Mouse (Mus musculus): ENCODE measurements around the gene Rbm12. TPM values are rescaled to one million over a fixed set of nuclear protein-coding genes. Genes with fewer than 3 reads are reported as not detected.

Rbm12 gene
- total and polyA plus RNA-seq, 3 experiments: 11.4 to 12.0 (median 11.4) TPM

GRCm38 (mm10) chr2:156087391-156088110 lies 24.2 kb downstream of the Rbm12 start:
- no peak for DNase-seq
- no peak overlapping the region for H3K27ac ChIP-seq
- peaks cover 4% of the 10 kb centered on the region for H3K36me3 ChIP-seq (ENCODE audit: control insufficient read depth, insufficient read depth, low read length)
- H3K27me3 ChIP-seq (ENCODE audit: control insufficient read depth, insufficient read depth, low read length): no peaks in the 10 kb centered on the region
- H3K9ac ChIP-seq (ENCODE audit: low read depth, low read length): no peak overlapping the region
- intact Hi-C loops (cut with DNase I): no loop called here
- H3K79me2 ChIP-seq (replicated peaks; ENCODE audit: control insufficient read depth, insufficient read depth, low read length): peaks cover 4% of the 10 kb centered on the region
- H3K4me1 ChIP-seq (ENCODE audit: control insufficient read depth, insufficient read depth, low read length): peaks cover 1% of the 10 kb centered on the region
- no peak overlapping the region for H3K4me3 ChIP-seq
- 84% methylated on average over 7 of the region's 7 CpGs for WGBS
- TF ChIP-seq CTCF (IDR thresholded peaks at IDR 0.05) (no peak), POLR2A (IDR thresholded peaks at IDR 0.05; ENCODE audit: insufficient read depth, low read depth, low read length) (no peak)

DNA sequence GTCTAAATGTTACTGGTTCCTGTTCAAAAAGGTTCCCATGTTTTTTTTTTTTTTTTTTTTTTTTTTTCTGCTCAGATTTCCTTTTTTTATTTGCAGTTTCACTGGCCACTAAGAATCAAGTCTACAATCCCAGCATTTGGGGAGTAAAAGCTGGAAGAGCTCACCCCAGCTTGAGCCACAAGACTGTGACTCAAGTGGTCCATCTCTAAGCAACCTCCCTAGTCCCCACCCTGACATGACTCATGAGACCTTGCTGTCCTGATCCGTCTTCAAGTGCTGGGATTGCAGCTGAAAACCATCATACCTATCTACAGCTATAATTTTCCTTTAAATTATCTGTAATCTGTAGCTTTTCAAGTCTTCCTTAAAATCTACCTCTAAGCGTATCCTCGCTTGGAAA lies 27.2 kb downstream of the Rbm12 start:
- intact Hi-C loops (cut with DNase I): no loop called here
- H3K27me3 ChIP-seq (ENCODE audit: control insufficient read depth, insufficient read depth, low read length): no peaks in the 10 kb centered on the region
- no peak overlapping the region for H3K9ac ChIP-seq (ENCODE audit: low read depth, low read length)
- TF ChIP-seq POLR2A (IDR thresholded peaks at IDR 0.05; ENCODE audit: insufficient read depth, low read depth, low read length) (no peak), CTCF (IDR thresholded peaks at IDR 0.05) (no peak), EP300 (IDR thresholded peaks at IDR 0.05; ENCODE audit: insufficient read depth, low read depth, low read length) (no peak)
- no peak overlapping the region for H3K4me3 ChIP-seq
- 91% methylated on average over 3 of the region's 3 CpGs for WGBS
- DNase-seq: no peak
- H3K36me3 ChIP-seq (ENCODE audit: control insufficient read depth, insufficient read depth, low read length): no peaks in the 10 kb centered on the region; the same call in 1 of the 2 replicates
- H3K27ac ChIP-seq: no peak overlapping the region
- no peaks in the 10 kb centered on the region; the same call in 1 of the 2 replicates for H3K4me1 ChIP-seq (ENCODE audit: control insufficient read depth, insufficient read depth, low read length)
- H3K79me2 ChIP-seq (replicated peaks; ENCODE audit: control insufficient read depth, insufficient read depth, low read length): peaks cover 4% of the 10 kb centered on the region

DNA sequence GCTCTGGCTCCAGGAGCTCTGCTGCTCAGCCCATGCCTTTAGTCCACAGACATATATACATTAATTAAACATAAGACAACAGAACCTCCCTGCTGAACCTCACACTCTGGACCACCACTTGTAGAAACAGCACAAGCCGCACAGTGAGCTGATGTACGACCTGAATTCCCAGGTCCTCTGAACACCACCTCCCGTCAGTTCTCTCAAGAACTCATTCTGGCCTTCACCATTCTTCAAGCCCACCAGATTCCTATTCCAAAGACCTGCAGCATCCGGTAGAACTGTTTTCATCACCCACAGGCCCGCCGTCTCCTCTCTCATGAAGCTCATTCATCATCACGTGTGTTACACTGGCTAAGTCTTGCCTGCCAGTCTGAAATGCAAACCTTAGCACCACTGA lies 31.4 kb downstream of the Rbm12 start:
- Histone ChIP-seq H3K36me3 (ENCODE audit: control insufficient read depth, insufficient read depth, low read length) (no peaks in the 10 kb centered on the region), H3K79me2 (replicated peaks; ENCODE audit: control insufficient read depth, insufficient read depth, low read length) (no peaks in the 10 kb centered on the region), H3K27ac (no peak overlapping the region; the same call in 1 of the 2 replicates), H3K27me3 (ENCODE audit: control insufficient read depth, insufficient read depth, low read length) (no peaks in the 10 kb centered on the region), H3K4me1 (ENCODE audit: control insufficient read depth, insufficient read depth, low read length) (no peaks in the 10 kb centered on the region; the same call in 1 of the 2 replicates), H3K9ac (ENCODE audit: low read depth, low read length) (no peak overlapping the region), H3K4me3 (no peak overlapping the region)
- no peak for TF ChIP-seq EP300 (IDR thresholded peaks at IDR 0.05; ENCODE audit: insufficient read depth, low read depth, low read length)
- TF ChIP-seq POLR2A (IDR thresholded peaks at IDR 0.05; ENCODE audit: insufficient read depth, low read depth, low read length): no peak
- no peak for TF ChIP-seq CTCF (IDR thresholded peaks at IDR 0.05)
- no peak for DNase-seq
- intact Hi-C loops (cut with DNase I): no loop called here
- whole genome bisulfite sequencing: 89% methylated on average over 7 of the region's 7 CpGs

- no peak for DNase-seq
- Histone ChIP-seq H3K27ac (no peak overlapping the region; the same call in 1 of the 2 replicates), H3K4me1 (ENCODE audit: control insufficient read depth, insufficient read depth, low read length) (no peaks in the 10 kb centered on the region; the same call in 1 of the 2 replicates), H3K79me2 (replicated peaks; ENCODE audit: control insufficient read depth, insufficient read depth, low read length) (no peaks in the 10 kb centered on the region), H3K27me3 (ENCODE audit: control insufficient read depth, insufficient read depth, low read length) (no peaks in the 10 kb centered on the region), H3K36me3 (ENCODE audit: control insufficient read depth, insufficient read depth, low read length) (no peaks in the 10 kb centered on the region), H3K4me3 (no peak overlapping the region), H3K9ac (ENCODE audit: low read depth, low read length) (no peak overlapping the region)
- TF ChIP-seq EP300 (IDR thresholded peaks at IDR 0.05; ENCODE audit: insufficient read depth, low read depth, low read length) (no peak), CTCF (IDR thresholded peaks at IDR 0.05) (no peak)
- 32% methylated on average over 4 of the region's 4 CpGs for WGBS
- intact Hi-C loops (cut with DNase I): no loop called here
Measured at GRCm38 (mm10) chr2:156079674-156080073, 32.1 kb downstream of the Rbm12 start.

GRCm38 (mm10) chr2:156079183-156079560 lies 32.6 kb downstream of the Rbm12 start:
- no peaks in the 10 kb centered on the region for H3K27me3 ChIP-seq (ENCODE audit: control insufficient read depth, insufficient read depth, low read length)
- H3K4me1 ChIP-seq (ENCODE audit: control insufficient read depth, insufficient read depth, low read length): no peaks in the 10 kb centered on the region; the same call in 1 of the 2 replicates
- WGBS: 74% methylated on average over 8 of the region's 8 CpGs
- H3K27ac ChIP-seq: no peak overlapping the region
- TF ChIP-seq CTCF (IDR thresholded peaks at IDR 0.05): no peak
- TF ChIP-seq POLR2A (IDR thresholded peaks at IDR 0.05; ENCODE audit: insufficient read depth, low read depth, low read length): no peak
- TF ChIP-seq EP300 (IDR thresholded peaks at IDR 0.05; ENCODE audit: insufficient read depth, low read depth, low read length): no peak
- H3K79me2 ChIP-seq (replicated peaks; ENCODE audit: control insufficient read depth, insufficient read depth, low read length): no peaks in the 10 kb centered on the region
- H3K9ac ChIP-seq (ENCODE audit: low read depth, low read length): no peak overlapping the region
- intact Hi-C loops (cut with DNase I): no loop called here
- no peak for DNase-seq
- no peaks in the 10 kb centered on the region for H3K36me3 ChIP-seq (ENCODE audit: control insufficient read depth, insufficient read depth, low read length)
- no peak overlapping the region for H3K4me3 ChIP-seq

- Histone ChIP-seq H3K36me3 (ENCODE audit: control insufficient read depth, insufficient read depth, low read length) (no peaks in the 10 kb centered on the region), H3K4me3 (no peak overlapping the region), H3K79me2 (replicated peaks; ENCODE audit: control insufficient read depth, insufficient read depth, low read length) (no peaks in the 10 kb centered on the region), H3K27ac (no peak overlapping the region), H3K4me1 (ENCODE audit: control insufficient read depth, insufficient read depth, low read length) (no peaks in the 10 kb centered on the region; the same call in 1 of the 2 replicates), H3K9ac (ENCODE audit: low read depth, low read length) (no peak overlapping the region), H3K27me3 (ENCODE audit: control insufficient read depth, insufficient read depth, low read length) (no peaks in the 10 kb centered on the region)
- WGBS: 87% methylated on average over 16 of the region's 16 CpGs
- intact Hi-C loops (cut with DNase I): no loop called here
- no peak for DNase-seq
- TF ChIP-seq CTCF (IDR thresholded peaks at IDR 0.05) (no peak), POLR2A (IDR thresholded peaks at IDR 0.05; ENCODE audit: insufficient read depth, low read depth, low read length) (no peak), EP300 (IDR thresholded peaks at IDR 0.05; ENCODE audit: insufficient read depth, low read depth, low read length) (no peak)
Measured at GRCm38 (mm10) chr2:156078421-156079182, 33.2 kb downstream of the Rbm12 start.

Data from heart, adult 2 months (tissue).